ENCODE assay signal across 25 mouse cellular contexts in genomic region chr9:121419011-121419410, GRCm38 (mm10).
DNase-seq lines count a peak whose midpoint lies in the region; ATAC-seq and TF ChIP-seq lines count a peak whose summit lies in the region.
"Had no signal": no experiment of that assay in that cellular context is flagged by ENCODE, and none has a peak within 500 bp of the region (broad histone marks: within the 10 kb centered on the region; RNA-seq: fewer than 3 reads in every experiment).

No protein-coding gene starts in this region.

- no peak for ATAC-seq in lung, postnatal 0 days
- ATAC-seq in intestine, postnatal 0 days: no peak
- ATAC-seq in stomach, postnatal 0 days (ENCODE audit: low FRiP score, low TSS enrichment): no peak
- ATAC-seq in forebrain, embryonic 16.5 days: no peak
- ATAC-seq: CD4-positive, CD25-positive, alpha-beta regulatory T cell, adult 4 months; forebrain, embryonic 15.5 days; hindbrain, postnatal 0 days had no signal

- no peak for TF ChIP-seq CTCF in lung, postnatal 0 days (IDR thresholded peaks at IDR 0.05)
- no peak for TF ChIP-seq CTCF in intestine, postnatal 0 days (IDR thresholded peaks at IDR 0.05; ENCODE audit: low read depth)
- no peak for TF ChIP-seq CTCF in stomach, postnatal 0 days (IDR thresholded peaks at IDR 0.05; ENCODE audit: low read depth)

- peak overlapping the region; percentile 84 for H3K27ac ChIP-seq in lung, postnatal 0 days (ENCODE audit: low read length)
- H3K27ac ChIP-seq in intestine, postnatal 0 days (ENCODE audit: low read depth, low read length): peak overlapping the region; percentile 35
- peak overlapping the region; percentile 74 for H3K27ac ChIP-seq in stomach, postnatal 0 days (replicated peaks)
- no peak overlapping the region for H3K27ac ChIP-seq in forebrain, embryonic 16.5 days (ENCODE audit: low read length)
- H3K27ac ChIP-seq: embryonic facial prominence, embryonic 12.5 days; embryonic facial prominence, embryonic 15.5 days; forebrain, embryonic 12.5 days; forebrain, embryonic 15.5 days; heart, adult 2 months; heart, embryonic 10.5 days; heart, embryonic 13.5 days; hindbrain, embryonic 14.5 days; hindbrain, postnatal 0 days had no signal

- no peak for TF ChIP-seq EP300 in lung, postnatal 0 days (IDR thresholded peaks at IDR 0.05)
- TF ChIP-seq EP300 in stomach, postnatal 0 days (optimal IDR thresholded peaks at IDR 0.05): no peak

- no peaks in the 10 kb centered on the region for H3K36me3 ChIP-seq in lung, postnatal 0 days (ENCODE audit: insufficient read depth, low read length)
- no peaks in the 10 kb centered on the region for H3K36me3 ChIP-seq in intestine, postnatal 0 days (ENCODE audit: control insufficient read depth, insufficient read depth)
- H3K36me3 ChIP-seq in stomach, postnatal 0 days (ENCODE audit: control insufficient read depth, insufficient read depth, low read length): 0 out of 2 replicates have a peak, but pooled peaks cover 3% of the 10 kb centered on the region
- 0 out of 2 replicates have a peak, but pooled peaks cover 2% of the 10 kb centered on the region for H3K36me3 ChIP-seq in forebrain, embryonic 16.5 days (ENCODE audit: control insufficient read depth, insufficient read depth)
- H3K36me3 ChIP-seq: embryonic facial prominence, embryonic 12.5 days; embryonic facial prominence, embryonic 15.5 days; heart, embryonic 10.5 days had no signal

- no peaks in the 10 kb centered on the region for H3K27me3 ChIP-seq in lung, postnatal 0 days (replicated peaks; ENCODE audit: insufficient read depth, low read length)
- no peaks in the 10 kb centered on the region for H3K27me3 ChIP-seq in intestine, postnatal 0 days (replicated peaks; ENCODE audit: control insufficient read depth, insufficient read depth, low read length)
- no peaks in the 10 kb centered on the region for H3K27me3 ChIP-seq in stomach, postnatal 0 days (ENCODE audit: control insufficient read depth, insufficient read depth, low read length)
- H3K27me3 ChIP-seq in forebrain, embryonic 16.5 days (replicated peaks; ENCODE audit: control insufficient read depth, insufficient read depth, low read length): no peaks in the 10 kb centered on the region
- H3K27me3 ChIP-seq: embryonic facial prominence, embryonic 12.5 days; embryonic facial prominence, embryonic 15.5 days; forebrain, embryonic 12.5 days; forebrain, embryonic 15.5 days; heart, embryonic 13.5 days had no signal

- 66% methylated on average over 3 of the region's 3 CpGs for WGBS in lung, postnatal 0 days
- WGBS in intestine, postnatal 0 days: 80% methylated on average over 3 of the region's 3 CpGs
- 76% methylated on average over 3 of the region's 3 CpGs for WGBS in stomach, postnatal 0 days
- WGBS in forebrain, embryonic 16.5 days: 88% methylated on average over 3 of the region's 3 CpGs

- no peak overlapping the region for H3K9ac ChIP-seq in lung, postnatal 0 days (replicated peaks; ENCODE audit: low read depth)
- no peak overlapping the region for H3K9ac ChIP-seq in intestine, postnatal 0 days (ENCODE audit: low read depth, low read length)
- no peak overlapping the region for H3K9ac ChIP-seq in stomach, postnatal 0 days (ENCODE audit: low read length)
- H3K9ac ChIP-seq in forebrain, embryonic 16.5 days (replicated peaks; ENCODE audit: low read depth, low read length): no peak overlapping the region
- H3K9ac ChIP-seq: embryonic facial prominence, embryonic 12.5 days; embryonic facial prominence, embryonic 15.5 days; forebrain, embryonic 12.5 days; forebrain, embryonic 15.5 days; heart, embryonic 13.5 days; hindbrain, embryonic 14.5 days had no signal

- H3K4me2 ChIP-seq in lung, postnatal 0 days (replicated peaks; ENCODE audit: low read depth, low read length): no peak overlapping the region
- no peak overlapping the region; the same call in 1 of the 2 replicates for H3K4me2 ChIP-seq in intestine, postnatal 0 days (replicated peaks; ENCODE audit: low read depth)
- H3K4me2 ChIP-seq in stomach, postnatal 0 days (replicated peaks; ENCODE audit: low read depth): no peak overlapping the region; the same call in 1 of the 2 replicates
- no peak overlapping the region for H3K4me2 ChIP-seq in forebrain, embryonic 16.5 days (ENCODE audit: low read length)
- H3K4me2 ChIP-seq: embryonic facial prominence, embryonic 12.5 days; embryonic facial prominence, embryonic 15.5 days; forebrain, embryonic 12.5 days; forebrain, embryonic 15.5 days; heart, embryonic 13.5 days; hindbrain, embryonic 14.5 days had no signal

- no peaks in the 10 kb centered on the region for H3K9me3 ChIP-seq in lung, postnatal 0 days (ENCODE audit: low read length)
- H3K9me3 ChIP-seq in intestine, postnatal 0 days (ENCODE audit: control insufficient read depth): no peaks in the 10 kb centered on the region
- H3K9me3 ChIP-seq in stomach, postnatal 0 days (ENCODE audit: control insufficient read depth, low read length): no peaks in the 10 kb centered on the region
- no peaks in the 10 kb centered on the region for H3K9me3 ChIP-seq in forebrain, embryonic 16.5 days (ENCODE audit: control insufficient read depth, low read length)
- H3K9me3 ChIP-seq: embryonic facial prominence, embryonic 12.5 days; embryonic facial prominence, embryonic 15.5 days; forebrain, embryonic 12.5 days; forebrain, embryonic 15.5 days; heart, embryonic 10.5 days; heart, embryonic 13.5 days had no signal

- no peak overlapping the region for H3K4me3 ChIP-seq in lung, postnatal 0 days (ENCODE audit: low read depth, low read length)
- no peak overlapping the region for H3K4me3 ChIP-seq in intestine, postnatal 0 days (ENCODE audit: low read depth, low read length)
- H3K4me3 ChIP-seq in stomach, postnatal 0 days (ENCODE audit: low read depth, low read length): no peak overlapping the region
- H3K4me3 ChIP-seq in forebrain, embryonic 16.5 days (replicated peaks; ENCODE audit: low read length): no peak overlapping the region
- H3K4me3 ChIP-seq: embryonic facial prominence, embryonic 12.5 days; embryonic facial prominence, embryonic 15.5 days; forebrain, embryonic 12.5 days; forebrain, embryonic 15.5 days; heart, adult 2 months; heart, embryonic 10.5 days; heart, embryonic 13.5 days had no signal

- DNase-seq in lung, postnatal 0 days (ENCODE audit: low spot score): no peak
- DNase-seq in lung, postnatal 14 days: no peak
- no peak for DNase-seq in stomach, postnatal 0 days (ENCODE audit: low spot score)
- DNase-seq in thymus, postnatal 36 days: no peak
- DNase-seq: adrenal gland, adult 2 months; adrenal gland, postnatal 14 days; cerebellum, adult 11 months; cerebellum, adult 2 months; cerebellum, adult 9-11 months; cerebellum, postnatal 25 days; gastrocnemius, postnatal 36 days; heart, adult 2 months; heart, postnatal 14 days; heart, postnatal 4 days had no signal

- peaks cover 18% of the 10 kb centered on the region for H3K4me1 ChIP-seq in lung, postnatal 0 days (ENCODE audit: insufficient read depth, low read depth, low read length)
- H3K4me1 ChIP-seq in intestine, postnatal 0 days (replicated peaks; ENCODE audit: control insufficient read depth, insufficient read depth, low read length): peaks cover 22% of the 10 kb centered on the region
- no peaks in the 10 kb centered on the region; the same call in none of the 2 replicates for H3K4me1 ChIP-seq in stomach, postnatal 0 days (replicated peaks; ENCODE audit: control insufficient read depth, insufficient read depth)
- H3K4me1 ChIP-seq in forebrain, embryonic 16.5 days (replicated peaks; ENCODE audit: control insufficient read depth, insufficient read depth, low read length): peaks cover 9% of the 10 kb centered on the region; the same call in 1 of the 2 replicates
- H3K4me1 ChIP-seq: forebrain, embryonic 12.5 days; forebrain, embryonic 15.5 days had no signal
